Mouse (Mus musculus) kidney, adult 2 months (tissue): ENCODE data around the gene Lrrc39. TPM values are rescaled to one million over a fixed set of nuclear protein-coding genes. Genes with fewer than 3 reads are reported as not detected.
"Not testable (repeated sequence)": the region's sequence is repeated elsewhere in the genome, so short reads cannot be mapped to it uniquely, and the experiment has no call there.

Source experiments
- DNase-seq: peaks from one replicate; pipeline ENCODE4 v3.0.0; 2021
- H3K27ac ChIP-seq: fragments of 200-500 bp; 2 replicates; pipeline ENCODE4 v1.5.1; 2012; ENCODE audit warnings: low read depth, low read length, control low read depth, inconsistent platforms; ENCODE audit not compliant: insufficient read depth
- H3K27me3 ChIP-seq: fragments of 200-500 bp; replicated peaks from 2 replicates; pipeline ENCODE4 v1.6.1; 2012; ENCODE audit warnings: mild to moderate bottlenecking, moderate library complexity, low read length, inconsistent platforms; ENCODE audit not compliant: control insufficient read depth, insufficient read depth
- H3K36me3 ChIP-seq: fragments of 200-500 bp; 2 replicates; pipeline ENCODE4 v1.6.1; 2012; ENCODE audit warnings: mild to moderate bottlenecking, moderate library complexity, low read length, inconsistent platforms; ENCODE audit not compliant: control insufficient read depth, insufficient read depth
- H3K4me1 ChIP-seq: fragments of 200-500 bp; 2 replicates; pipeline ENCODE4 v1.6.1; 2011; ENCODE audit warnings: low read length; ENCODE audit not compliant: control insufficient read depth, insufficient read depth
- H3K4me3 ChIP-seq: fragments of 200-500 bp; 2 replicates; pipeline ENCODE4 v1.5.1; 2011; ENCODE audit warnings: mild to moderate bottlenecking, low read depth, low read length, control low read depth; ENCODE audit not compliant: insufficient read depth
- CTCF ChIP-seq: fragments of 200-500 bp; conservative IDR thresholded peaks from 2 replicates; pipeline ENCODE4 v1.5.1; 2011; ENCODE audit warnings: low read depth, mild to moderate bottlenecking, control low read depth, low read length, moderate library complexity, mixed read lengths; ENCODE audit not compliant: insufficient read depth, insufficient read length
- POLR2A ChIP-seq: fragments of 200-500 bp; IDR thresholded peaks from one replicate; pipeline ENCODE4 v1.6.1; 2011; ENCODE audit warnings: low read depth, low read length, control low read depth
- WGBS: fragments of 180-500 bp; shearing (Covaris S2); methylation state at CpG from one replicate; pipeline ENCODE4 v1.1.7; 2018; 5-methylcytosine and 5-hydroxymethylcytosine counted together
- polyA plus RNA-seq: library from polyadenylated mRNA; depleted of rRNA; stranded (reverse); fragments of >200 nt; gene quantifications from 2 replicates; pipeline ENCODE4 v1.2.3, GENCODE M21; 2012

Gene Lrrc39
- polyA plus RNA-seq, 1 experiment: 0.81 TPM

GRCm38 (mm10) chr3:116542532-116542931 is 20.2 kb upstream of the Lrrc39 start:
- TF ChIP-seq CTCF (no peak), POLR2A (no peak)
- Histone ChIP-seq H3K4me1 (no peaks in the 10 kb centered on the region), H3K4me3 (no peak overlapping the region), H3K27ac (no peak overlapping the region), H3K27me3 (no peaks in the 10 kb centered on the region), H3K36me3 (peaks cover 4% of the 10 kb centered on the region; the same call in 1 of the 2 replicates)
- no peak for DNase-seq
- WGBS: 51% methylated on average over 3 of the region's 3 CpGs

DNA sequence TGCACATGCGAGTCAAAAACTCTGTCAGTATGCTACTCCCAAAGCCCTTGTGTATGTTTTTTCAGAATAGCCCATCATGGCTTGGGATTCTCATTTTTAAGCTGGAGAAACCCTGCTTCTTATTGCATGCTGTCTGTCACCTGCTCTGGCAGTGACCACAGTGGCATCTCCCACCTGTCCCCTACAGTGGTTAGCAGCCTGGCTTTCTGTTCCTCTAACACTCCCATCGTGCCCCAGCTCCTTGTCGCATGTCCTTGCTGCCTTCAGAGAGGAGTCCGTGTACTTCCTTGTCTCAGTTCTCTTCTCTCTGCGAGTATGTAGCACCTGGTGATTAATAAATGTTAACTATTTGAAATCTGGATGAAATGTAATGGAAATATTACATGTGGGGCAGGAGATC is 15.3 kb upstream of the Lrrc39 start:
- WGBS: 80% methylated on average over 5 of the region's 5 CpGs
- Histone ChIP-seq H3K4me1 (no peaks in the 10 kb centered on the region), H3K27me3 (no peaks in the 10 kb centered on the region), H3K4me3 (no peak overlapping the region), H3K36me3 (peaks cover 2% of the 10 kb centered on the region; the same call in 1 of the 2 replicates), H3K27ac (no peak overlapping the region)
- DNase-seq: no peak
- no peak for TF ChIP-seq POLR2A
- no peak for TF ChIP-seq CTCF

GRCm38 (mm10) chr3:116551362-116551761 is 11.4 kb upstream of the Lrrc39 start:
- no peaks in the 10 kb centered on the region for H3K36me3 ChIP-seq
- TF ChIP-seq POLR2A (no peak), CTCF (no peak)
- 86% methylated on average over 5 of the region's 5 CpGs for WGBS
- no peak overlapping the region for H3K27ac ChIP-seq
- no peaks in the 10 kb centered on the region for H3K4me1 ChIP-seq
- H3K27me3 ChIP-seq: no peaks in the 10 kb centered on the region
- no peak overlapping the region for H3K4me3 ChIP-seq
- no peak for DNase-seq

DNA sequence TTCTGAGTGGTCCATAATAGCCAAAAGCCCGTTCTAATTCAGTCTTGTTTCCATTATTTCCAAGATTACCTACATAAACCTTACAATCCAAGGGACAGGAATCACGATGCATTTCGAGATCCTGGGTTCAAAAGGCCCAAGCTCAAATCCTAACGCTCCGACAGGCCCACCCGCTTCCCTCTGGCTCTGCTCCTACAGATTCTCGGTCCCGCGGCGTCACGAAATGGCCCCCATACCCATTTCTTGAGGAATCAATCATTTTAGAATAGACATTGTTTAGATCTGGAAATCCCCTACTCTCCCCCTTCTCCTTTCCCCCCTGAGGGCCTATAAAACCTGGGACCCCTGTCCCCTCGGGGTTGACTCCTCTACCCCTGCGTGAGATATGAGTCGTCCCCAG is 1.5 kb upstream of the Lrrc39 start:
- not testable (repeated sequence) for DNase-seq, H3K4me3 ChIP-seq, H3K36me3 ChIP-seq, H3K27ac ChIP-seq, H3K27me3 ChIP-seq, H3K4me1 ChIP-seq
- WGBS: 93% methylated on average over 14 of the region's 14 CpGs

- H3K36me3 ChIP-seq: no peaks in the 10 kb centered on the region
- no peak overlapping the region for H3K27ac ChIP-seq
- DNase-seq: no peak
- no peak overlapping the region for H3K4me3 ChIP-seq
- H3K27me3 ChIP-seq: no peaks in the 10 kb centered on the region
- TF ChIP-seq POLR2A (no peak), CTCF (no peak)
- 69% methylated on average over 7 of the region's 7 CpGs for WGBS
- H3K4me1 ChIP-seq: no peaks in the 10 kb centered on the region
These were observed 321 bp downstream of the Lrrc39 start for GRCm38 (mm10) chr3:116563095-116563492.

- Histone ChIP-seq H3K4me1 (no peaks in the 10 kb centered on the region), H3K27ac (no peak overlapping the region), H3K36me3 (no peaks in the 10 kb centered on the region), H3K4me3 (no peak overlapping the region), H3K27me3 (no peaks in the 10 kb centered on the region)
- no peak for DNase-seq
- TF ChIP-seq POLR2A (no peak), CTCF (no peak)
- 64% methylated on average over 2 of the region's 2 CpGs for WGBS
These were observed 7.9 kb downstream of the Lrrc39 start for GRCm38 (mm10) chr3:116570628-116571027.

DNA sequence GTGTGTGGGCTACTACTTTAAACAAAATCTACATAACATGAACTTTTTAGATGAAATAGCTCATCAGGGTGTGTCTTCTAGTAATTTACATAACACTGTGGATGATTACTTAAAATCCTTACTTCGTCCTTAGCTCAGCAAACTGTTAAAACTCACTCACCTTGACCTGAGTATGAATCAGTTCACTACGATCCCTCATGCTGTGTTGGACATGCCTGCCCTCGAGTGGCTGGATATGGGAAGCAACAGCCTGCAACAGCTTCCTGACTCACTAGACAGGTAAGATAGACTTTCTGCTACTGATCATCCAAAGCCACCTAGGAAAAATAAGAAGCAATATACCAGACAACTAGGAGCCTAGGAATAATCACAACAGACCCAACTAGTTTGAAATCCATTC is 14.5 kb downstream of the Lrrc39 start:
- Histone ChIP-seq H3K4me3 (no peak overlapping the region), H3K27me3 (no peaks in the 10 kb centered on the region), H3K4me1 (no peaks in the 10 kb centered on the region), H3K27ac (no peak overlapping the region), H3K36me3 (peaks cover 2% of the 10 kb centered on the region)
- peak; percentile 19 for DNase-seq
- no peak for TF ChIP-seq POLR2A
- TF ChIP-seq CTCF: peak; percentile 65
- WGBS: 28% methylated on average over 3 of the region's 3 CpGs

DNA sequence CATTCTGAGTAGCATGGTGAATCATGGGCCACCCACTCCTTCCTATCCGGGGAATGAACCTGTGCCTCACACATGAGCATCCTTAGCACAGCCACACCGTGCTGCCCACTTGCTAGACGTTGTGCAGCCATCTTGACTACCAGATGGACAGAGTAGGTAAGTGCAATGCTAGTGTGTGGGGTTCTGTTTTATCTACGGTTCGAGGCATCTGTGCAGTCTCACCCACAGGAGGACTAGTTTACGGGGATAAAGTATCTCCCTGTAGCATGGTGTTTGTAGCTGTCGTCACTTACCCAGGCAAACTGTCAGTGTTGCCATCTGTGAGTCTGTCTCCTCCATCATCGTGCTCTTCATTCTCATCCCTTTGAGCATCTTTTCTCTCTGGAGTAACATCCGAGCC is 19.4 kb downstream of the Lrrc39 start:
- Histone ChIP-seq H3K4me3 (no peak overlapping the region), H3K36me3 (peaks cover 5% of the 10 kb centered on the region), H3K27ac (no peak overlapping the region), H3K27me3 (no peaks in the 10 kb centered on the region), H3K4me1 (no peaks in the 10 kb centered on the region)
- TF ChIP-seq POLR2A: no peak
- TF ChIP-seq CTCF: no peak
- 95% methylated on average over 9 of the region's 9 CpGs for WGBS
- DNase-seq: no peak
